Mouse (Mus musculus): ENCODE results near the gene Tnrc18.

DNA sequence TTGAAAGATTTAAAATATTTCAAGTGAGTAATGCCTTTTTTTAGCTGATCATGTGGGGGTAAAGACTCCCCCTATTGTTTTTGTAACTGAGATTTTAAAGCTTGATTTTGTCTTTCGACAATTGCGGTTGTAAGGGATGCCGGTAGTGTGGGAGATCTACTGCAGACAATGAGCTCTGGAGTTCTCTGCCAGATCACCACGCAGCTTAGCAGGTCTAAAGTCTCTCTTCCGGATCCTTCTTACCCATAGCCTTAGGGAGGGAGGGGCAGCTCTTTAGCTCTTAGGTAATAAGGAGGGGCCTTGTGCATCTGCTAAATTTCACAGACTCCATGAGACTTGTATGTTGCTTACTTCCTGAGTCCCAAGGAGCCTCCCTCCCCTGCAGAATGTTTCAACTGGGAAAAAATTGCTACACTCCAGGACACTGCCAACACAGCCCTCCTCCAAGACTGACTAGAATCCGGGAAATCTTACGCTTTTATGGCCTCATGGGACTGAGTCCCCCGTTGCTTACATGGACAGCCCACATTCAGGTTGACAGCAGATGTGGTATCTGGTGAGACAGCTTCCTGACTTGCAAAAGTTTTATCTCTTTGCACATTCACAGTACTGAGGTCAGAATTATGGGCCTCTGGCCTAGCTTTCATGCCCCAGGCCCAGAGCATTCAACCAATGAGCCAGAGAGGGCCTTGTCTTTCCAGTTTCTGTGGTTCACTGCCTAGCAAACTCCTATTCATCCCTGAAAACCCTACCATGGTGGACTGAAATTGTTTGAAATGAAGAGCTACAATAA, 16.4 kb upstream of the Tnrc18 start:
- TF ChIP-seq CTCF (IDR thresholded peaks at IDR 0.05; ENCODE audit: control insufficient read depth, insufficient read depth, low read length) (no peak), POLR2A (IDR thresholded peaks at IDR 0.05; ENCODE audit: borderline replicate concordance, control insufficient read depth, low read depth, low read length) (no peak)

All from bone marrow, adult 2 months (tissue).